In genomic region chr9:14608521-14608920, GRCm38 (mm10) we compare ENCODE assay signal across 9 mouse cellular contexts. TPM values are rescaled to one million over a fixed set of nuclear protein-coding genes. Genes with fewer than 3 reads are reported as not detected.
DNase-seq lines count a peak whose midpoint lies in the region; ATAC-seq and TF ChIP-seq lines count a peak whose summit lies in the region.
"Had no signal": no experiment of that assay in that cellular context is flagged by ENCODE, and none has a peak within 500 bp of the region (broad histone marks: within the 10 kb centered on the region; RNA-seq: fewer than 3 reads in every experiment).

No protein-coding gene starts in this region.

- peaks cover 2% of the 10 kb centered on the region; the same call in 1 of the 2 replicates for H3K4me1 ChIP-seq in liver, adult 2 months (ENCODE audit: control insufficient read depth, insufficient read depth, low read length)
- peaks cover 12% of the 10 kb centered on the region for H3K4me1 ChIP-seq in liver, embryonic 11.5 days (replicated peaks; ENCODE audit: control insufficient read depth, insufficient read depth, low read length)
- peaks cover 42% of the 10 kb centered on the region for H3K4me1 ChIP-seq in heart, adult 2 months (ENCODE audit: control insufficient read depth, insufficient read depth, low read length)
- peaks cover 50% of the 10 kb centered on the region for H3K4me1 ChIP-seq in midbrain, embryonic 13.5 days (replicated peaks)

- peak overlapping the region; percentile 30; the same call in 1 of the 2 replicates for H3K27ac ChIP-seq in liver, adult 2 months (replicated peaks; ENCODE audit: insufficient read depth, low read depth, low read length)
- no peak overlapping the region for H3K27ac ChIP-seq in liver, embryonic 11.5 days (ENCODE audit: low read depth, low read length)
- peak overlapping the region; percentile 3 for H3K27ac ChIP-seq in heart, adult 2 months
- no peak overlapping the region for H3K27ac ChIP-seq in midbrain, embryonic 13.5 days

- WGBS in liver, adult 2 months: 80% methylated on average over 5 of the region's 5 CpGs
- WGBS in liver, embryonic 11.5 days: 52% methylated on average over 5 of the region's 5 CpGs
- WGBS in heart, adult 2 months: 41% methylated on average over 5 of the region's 5 CpGs
- 65% methylated on average over 5 of the region's 5 CpGs for WGBS in midbrain, embryonic 13.5 days

- no peak for TF ChIP-seq POLR2A in liver, adult 2 months (IDR thresholded peaks at IDR 0.05; ENCODE audit: extremely low read depth, insufficient read depth, low read length)
- 0 out of 2 replicates have a peak, but pooled peaks have one; percentile 25 for TF ChIP-seq POLR2A in heart, adult 2 months (IDR thresholded peaks at IDR 0.05; ENCODE audit: insufficient read depth, low read depth, low read length)

- ATAC-seq in liver, embryonic 11.5 days (replicated peaks; ENCODE audit: low FRiP score): no peak; the same call in 1 of the 2 replicates
- no peak for ATAC-seq in midbrain, embryonic 13.5 days

- H3K79me2 ChIP-seq in liver, adult 2 months (ENCODE audit: control insufficient read depth, insufficient read depth, low read length): 0 out of 2 replicates have a peak, but pooled peaks cover 3% of the 10 kb centered on the region
- peaks cover 6% of the 10 kb centered on the region for H3K79me2 ChIP-seq in heart, adult 2 months (replicated peaks; ENCODE audit: control insufficient read depth, insufficient read depth, low read length)

- no peaks in the 10 kb centered on the region for H3K36me3 ChIP-seq in liver, adult 2 months (ENCODE audit: control insufficient read depth, insufficient read depth, low read length)
- no peaks in the 10 kb centered on the region for H3K36me3 ChIP-seq in liver, embryonic 11.5 days (ENCODE audit: control insufficient read depth, insufficient read depth, low read length)
- H3K36me3 ChIP-seq in heart, adult 2 months (ENCODE audit: control insufficient read depth, insufficient read depth, low read length): peaks cover 16% of the 10 kb centered on the region
- H3K36me3 ChIP-seq in midbrain, embryonic 13.5 days: peaks cover 4% of the 10 kb centered on the region

- H3K4me2 ChIP-seq in liver, embryonic 11.5 days: no peak overlapping the region
- H3K4me2 ChIP-seq in midbrain, embryonic 13.5 days (replicated peaks): no peak overlapping the region

- no peaks in the 10 kb centered on the region for H3K27me3 ChIP-seq in liver, adult 2 months (ENCODE audit: control insufficient read depth, insufficient read depth, low read length)
- peaks cover 9% of the 10 kb centered on the region for H3K27me3 ChIP-seq in liver, embryonic 11.5 days (replicated peaks; ENCODE audit: control insufficient read depth, insufficient read depth, low read length)
- H3K27me3 ChIP-seq in heart, adult 2 months (ENCODE audit: control insufficient read depth, insufficient read depth, low read length): no peaks in the 10 kb centered on the region
- no peaks in the 10 kb centered on the region for H3K27me3 ChIP-seq in midbrain, embryonic 13.5 days

- no peak overlapping the region for H3K9ac ChIP-seq in liver, adult 2 months (ENCODE audit: low read depth, low read length)
- no peak overlapping the region for H3K9ac ChIP-seq in liver, embryonic 11.5 days (ENCODE audit: low read depth, low read length)
- H3K9ac ChIP-seq in heart, adult 2 months (ENCODE audit: low read depth, low read length): no peak overlapping the region
- no peak overlapping the region for H3K9ac ChIP-seq in midbrain, embryonic 13.5 days (replicated peaks)

- no peaks in the 10 kb centered on the region for H3K9me3 ChIP-seq in liver, embryonic 11.5 days (ENCODE audit: control insufficient read depth, low read length)
- H3K9me3 ChIP-seq in midbrain, embryonic 13.5 days: no peaks in the 10 kb centered on the region

- TF ChIP-seq CTCF in liver, adult 2 months (IDR thresholded peaks at IDR 0.05; ENCODE audit: low read depth, low read length): no peak
- TF ChIP-seq CTCF in heart, adult 2 months (IDR thresholded peaks at IDR 0.05): no peak

- peak; percentile 19 for DNase-seq in liver, adult 2 months (ENCODE audit: extremely low read depth, low read depth, low spot score)
- DNase-seq in liver, embryonic 11.5 days (ENCODE audit: low spot score): no peak
- peak; percentile 61 to 67 for DNase-seq in heart, adult 2 months
- peak; percentile 41 to 42 for DNase-seq in kidney, adult 8-10 months
- peak; percentile 19 for DNase-seq in mesoderm, embryonic 11.5 days (ENCODE audit: low read depth, low spot score)
- DNase-seq in left cerebral cortex, postnatal 36 days (ENCODE audit: low spot score in 2 of 2): no peak
- no peak for DNase-seq in spleen, postnatal 10 days (ENCODE audit: low spot score in 2 of 2)

- H3K4me3 ChIP-seq in liver, adult 2 months (ENCODE audit: insufficient read depth, low read depth, low read length): no peak overlapping the region
- no peak overlapping the region for H3K4me3 ChIP-seq in liver, embryonic 11.5 days (ENCODE audit: low read depth, low read length)
- H3K4me3 ChIP-seq in heart, adult 2 months: no peak overlapping the region
- H3K4me3 ChIP-seq in midbrain, embryonic 13.5 days (replicated peaks): no peak overlapping the region
- H3K4me3 ChIP-seq: myocyte had no signal

- intact Hi-C loops in heart, adult 2 months (cut with DNase I): loop anchor here (2.0 kb wide), 1 partner anchor 32 kb away; no protein-coding TSS in a partner anchor
- intact Hi-C loops in left cerebral cortex, postnatal 36 days (cut with DNase I): no loop called here

- peak; percentile 59 for TF ChIP-seq EP300 in heart, adult 2 months (IDR thresholded peaks at IDR 0.05; ENCODE audit: insufficient read depth, low read depth, low read length)

RNA-seq across cellular contexts. Expression of gene Amotl1, which starts 36.3 kb away (rescaled TPM):
- 5.0 and 5.3 TPM in 2 replicates for total RNA-seq in liver, adult 2 months (2014; rRNA removed)
- 3.3 and 4.0 TPM in 2 replicates for polyA plus RNA-seq in liver, adult 2 months (2012; rRNA removed)
- 8.5 and 9.5 TPM in 2 replicates for polyA plus RNA-seq in liver, embryonic 11.5 days (2014; fragmentation: Nextera tagmentation; extraction: Ambion mirVana)
- 10 to 100 TPM; 58.3 to 59.5 TPM for total RNA-seq in heart, adult 2 months (2021)
- 27.4 and 41.1 TPM in 2 replicates for polyA plus RNA-seq in heart, adult 2 months (2012; rRNA removed)
- 9.8 and 9.9 TPM in 2 replicates for polyA plus RNA-seq in midbrain, embryonic 13.5 days (2015; fragmentation: Nextera tagmentation; extraction: Ambion mirVana)
- 10 to 100 TPM; 14.6 to 16.9 TPM for total RNA-seq in left cerebral cortex, postnatal 36 days (2021)

Comparison
In these comparisons a context has a peak if more than half of its experiments do, and no peak if none do; other contexts are left out.
1. DNase-seq: peak in liver, adult 2 months (single experiment), heart, adult 2 months (2 of 2), kidney, adult 8-10 months (2 of 2) and mesoderm, embryonic 11.5 days (single experiment); none in liver, embryonic 11.5 days (single experiment), left cerebral cortex, postnatal 36 days (0 of 2) and spleen, postnatal 10 days (0 of 2).
2. H3K27ac ChIP-seq: peak in liver, adult 2 months (single experiment) and heart, adult 2 months (single experiment); none in liver, embryonic 11.5 days (single experiment) and midbrain, embryonic 13.5 days (single experiment).